Mouse (Mus musculus) heart, embryonic 14.5 days (tissue): ENCODE data around the gene 9330161L09Rik. TPM values are rescaled to one million over a fixed set of nuclear protein-coding genes. Genes with fewer than 3 reads are reported as not detected.

ENCODE experiments used
- ATAC-seq: fragments of 200-750 bp; cut with Nextera tagmentation; 2 replicates; pipeline ENCODE4 v1.8.0; 2017; ENCODE audit warnings: low read depth, moderate TSS enrichment; ENCODE audit not compliant: insufficient number of reproducible peaks, insufficient read depth, low FRiP score
- H3K27ac ChIP-seq, 2 experiments: fragments of 200-500 bp in 1 of 2; fragments of 300-500 bp in 1 of 2; sonication (generic) in 1 of 2; replicated peaks in 1 of 2; 2 replicates each; pipeline ENCODE4 v1.5.1; 2012 to 2014; ENCODE audit warnings: low read depth in 2 of 2, low read length in 2 of 2, control low read depth in 1 of 2, mild to moderate bottlenecking in 1 of 2, mixed read lengths in 1 of 2; ENCODE audit not compliant: control insufficient read depth in 1 of 2, insufficient read depth in 1 of 2
- H3K27me3 ChIP-seq: fragments of 300-500 bp; sonication (generic); 2 replicates; pipeline ENCODE4 v1.6.1; 2014; ENCODE audit warnings: mild to moderate bottlenecking, low read length, control low read depth; ENCODE audit not compliant: control insufficient read depth, insufficient read depth
- H3K36me3 ChIP-seq: fragments of 300-500 bp; sonication (generic); 2 replicates; pipeline ENCODE4 v1.6.1; 2014; ENCODE audit warnings: mild to moderate bottlenecking, control low read depth, low read length, mixed read lengths; ENCODE audit not compliant: control insufficient read depth, insufficient read depth
- H3K4me1 ChIP-seq, 2 experiments: fragments of 200-500 bp in 1 of 2; fragments of 300-500 bp in 1 of 2; sonication (generic) in 1 of 2; 2 replicates each; pipeline ENCODE4 v1.6.1; 2012 to 2014; ENCODE audit warnings: low read length in 2 of 2, control low read depth in 1 of 2, mixed read lengths in 1 of 2; ENCODE audit not compliant: control insufficient read depth in 2 of 2, insufficient read depth in 2 of 2
- H3K4me2 ChIP-seq: fragments of 300-500 bp; sonication (generic); 2 replicates; pipeline ENCODE4 v1.6.1; 2014; ENCODE audit warnings: mild to moderate bottlenecking, low read length
- H3K4me3 ChIP-seq, 2 experiments: fragments of 200-500 bp in 1 of 2; fragments of 300-500 bp in 1 of 2; sonication (generic) in 1 of 2; 2 replicates each; pipeline ENCODE4 v1.5.1; 2012 to 2014; ENCODE audit warnings: low read length in 2 of 2, mild to moderate bottlenecking in 2 of 2, control low read depth in 1 of 2, low read depth in 1 of 2, moderate library complexity in 1 of 2; ENCODE audit not compliant: control insufficient read depth in 1 of 2, insufficient read depth in 1 of 2
- H3K9ac ChIP-seq: fragments of 300-500 bp; sonication (generic); 2 replicates; pipeline ENCODE4 v1.6.1; 2014; ENCODE audit warnings: mild to moderate bottlenecking, low read length
- H3K9me3 ChIP-seq: fragments of 300-500 bp; sonication (generic); 2 replicates; pipeline ENCODE4 v1.6.1; 2016; ENCODE audit warnings: low read length, control low read depth; ENCODE audit not compliant: control insufficient read depth
- WGBS: fragments of 180-500 bp; shearing (Covaris S2); extraction: QIAGEN DNeasy Blood & Tissue Kit; methylation state at CpG from one replicate; pipeline ENCODE4 v1.1.7; 2014; 5-methylcytosine and 5-hydroxymethylcytosine counted together
- polyA plus RNA-seq: library from polyadenylated mRNA; unstranded; fragments of >200 nt; fragmentation: Nextera tagmentation; extraction: Ambion mirVana; gene quantifications from 2 replicates; pipeline ENCODE4 v1.2.1, GENCODE M21; 2014

The 9330161L09Rik gene
- polyA plus RNA-seq, 1 experiment from 2014 or later, result 0.68 TPM

GRCm38 (mm10) chr12:103404131-103404530 lies 3.5 kb downstream of the 9330161L09Rik start:
- H3K9me3 ChIP-seq, result no peaks in the 10 kb centered on the region
- H3K4me1 ChIP-seq, result no peaks in the 10 kb centered on the region
- WGBS, result 80% methylated on average over 18 of the region's 18 CpGs
- no peak overlapping the region for H3K9ac ChIP-seq
- H3K27me3 ChIP-seq, result no peaks in the 10 kb centered on the region
- no peak for ATAC-seq
- no peak overlapping the region for H3K4me2 ChIP-seq
- no peak overlapping the region for H3K27ac ChIP-seq
- no peak overlapping the region for H3K4me3 ChIP-seq
- peaks cover 86% of the 10 kb centered on the region for H3K36me3 ChIP-seq

- H3K9ac ChIP-seq, result no peak overlapping the region
- 52% methylated on average over 7 of the region's 7 CpGs for WGBS
- H3K4me3 ChIP-seq, result no peak overlapping the region
- H3K4me2 ChIP-seq, result no peak overlapping the region
- peaks cover 18 to 39% of the 10 kb centered on the region in 2 experiments for H3K4me1 ChIP-seq
- H3K27me3 ChIP-seq, result no peaks in the 10 kb centered on the region
- H3K9me3 ChIP-seq, result no peaks in the 10 kb centered on the region
- H3K27ac ChIP-seq, result no peak overlapping the region; a peak in 1 of 4 replicates
- peaks cover 17% of the 10 kb centered on the region; the same call in 1 of the 2 replicates for H3K36me3 ChIP-seq
- no peak for ATAC-seq
These were observed 10.9 kb downstream of the 9330161L09Rik start for GRCm38 (mm10) chr12:103396751-103397150.

GRCm38 (mm10) chr12:103395486-103396275 lies 11.9 kb downstream of the 9330161L09Rik start:
- ATAC-seq, result no peak
- Histone ChIP-seq H3K4me3 (no peak overlapping the region), H3K4me1 (peaks cover 26 to 49% of the 10 kb centered on the region in 2 experiments), H3K27me3 (no peaks in the 10 kb centered on the region), H3K9me3 (no peaks in the 10 kb centered on the region), H3K4me2 (no peak overlapping the region), H3K36me3 (peaks cover 6% of the 10 kb centered on the region; the same call in 1 of the 2 replicates), H3K9ac (no peak overlapping the region), H3K27ac (no peak overlapping the region)
- WGBS, result 70% methylated on average over 12 of the region's 12 CpGs

- ATAC-seq, result no peak
- H3K27ac ChIP-seq, result no peak overlapping the region
These were observed 14.1 kb downstream of the 9330161L09Rik start for GRCm38 (mm10) chr12:103393528-103393927.

GRCm38 (mm10) chr12:103391098-103391497 lies 16.5 kb downstream of the 9330161L09Rik start:
- Histone ChIP-seq H3K36me3 (no peaks in the 10 kb centered on the region), H3K4me2 (peak overlapping the region; percentile 73), H3K9ac (peak overlapping the region; percentile 18; the same call in 1 of the 2 replicates), H3K4me3 (no peak overlapping the region), H3K27me3 (no peaks in the 10 kb centered on the region), H3K27ac (peak overlapping the region; percentile 0 to 15; a peak in 3 of 4 replicates), H3K9me3 (no peaks in the 10 kb centered on the region), H3K4me1 (peaks cover 33 to 44% of the 10 kb centered on the region in 2 experiments)
- ATAC-seq, result no peak
- 49% methylated on average over 7 of the region's 7 CpGs for WGBS

More at GRCm38 (mm10) chr12:103393528-103393927, 14.1 kb downstream of the 9330161L09Rik start:
- H3K4me2 ChIP-seq, result no peak overlapping the region
- H3K9ac ChIP-seq, result no peak overlapping the region
- H3K9me3 ChIP-seq, result no peaks in the 10 kb centered on the region
- H3K36me3 ChIP-seq, result no peaks in the 10 kb centered on the region
- peaks cover 36 to 62% of the 10 kb centered on the region in 2 experiments for H3K4me1 ChIP-seq
- H3K27me3 ChIP-seq, result no peaks in the 10 kb centered on the region
- WGBS, result 34% methylated on average over 6 of the region's 6 CpGs
- no peak overlapping the region for H3K4me3 ChIP-seq

DNA sequence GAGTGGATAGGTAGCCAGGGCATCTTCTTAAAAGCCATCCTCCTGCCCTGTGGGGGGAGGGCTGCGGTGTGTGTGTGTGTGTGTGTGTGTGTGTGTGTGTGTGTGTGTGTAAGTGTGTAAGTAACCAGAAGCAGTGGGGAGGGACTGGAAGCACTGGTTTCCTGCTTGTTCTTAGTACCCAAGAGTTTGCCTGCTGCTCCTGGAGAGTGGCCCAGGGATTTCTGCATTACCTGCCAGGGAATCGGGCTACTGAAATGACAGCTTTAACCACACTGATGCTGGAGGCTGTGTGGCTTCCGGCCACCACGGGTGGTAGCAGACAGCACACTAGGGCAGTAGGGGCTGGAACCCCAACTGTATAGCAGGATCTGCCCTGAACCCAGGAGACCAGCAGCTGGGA lies 17.6 kb downstream of the 9330161L09Rik start:
- Histone ChIP-seq H3K36me3 (no peaks in the 10 kb centered on the region), H3K4me1 (peaks cover 30 to 44% of the 10 kb centered on the region in 2 experiments), H3K9me3 (no peaks in the 10 kb centered on the region), H3K27ac (no peak overlapping the region), H3K9ac (peak overlapping the region; percentile 38; the same call in 1 of the 2 replicates), H3K4me2 (peak overlapping the region; percentile 73), H3K4me3 (no peak overlapping the region), H3K27me3 (no peaks in the 10 kb centered on the region)
- WGBS, result 61% methylated on average over 4 of the region's 4 CpGs
- no peak for ATAC-seq

- Histone ChIP-seq H3K36me3 (no peaks in the 10 kb centered on the region), H3K9me3 (no peaks in the 10 kb centered on the region), H3K27me3 (no peaks in the 10 kb centered on the region), H3K4me2 (peak overlapping the region; percentile 73), H3K9ac (peak overlapping the region; percentile 87), H3K27ac (0 out of 4 replicates have a peak overlapping the region, but pooled peaks of 1 of the 2 experiments have one; percentile 58), H3K4me3 (peak overlapping the region; percentile 68 to 87), H3K4me1 (peaks cover 30 to 44% of the 10 kb centered on the region in 2 experiments)
- 43% methylated on average over 2 of the region's 2 CpGs for WGBS
- ATAC-seq, result no peak
These were observed 18.3 kb downstream of the 9330161L09Rik start for GRCm38 (mm10) chr12:103389348-103389727.
